Mouse (Mus musculus): ENCODE data around the gene Ctr9. TPM values are rescaled to one million over a fixed set of nuclear protein-coding genes. Genes with fewer than 3 reads are reported as not detected.
A peak's percentile ranks its signal among the peaks of the same experiment; 100 is the strongest.

Ctr9 gene
- polyA plus RNA-seq, 1 experiment from 2014 or later: 89.8 TPM

GRCm38 (mm10) chr7:110998887-110999827, 29.6 kb upstream of the Ctr9 start:
- ATAC-seq: no peak
- Histone ChIP-seq H3K9ac (no peak overlapping the region), H3K27ac (no peak overlapping the region), H3K27me3 (no peaks in the 10 kb centered on the region), H3K36me3 (ENCODE audit: poor library complexity, severe bottlenecking) (no peaks in the 10 kb centered on the region), H3K4me1 (no peaks in the 10 kb centered on the region), H3K4me3 (no peak overlapping the region), H3K9me3 (replicated peaks) (no peaks in the 10 kb centered on the region), H3K4me2 (no peak overlapping the region)
- 87% methylated on average over 15 of the region's 15 CpGs for WGBS

GRCm38 (mm10) chr7:111004136-111004840, 24.5 kb upstream of the Ctr9 start:
- no peaks in the 10 kb centered on the region for H3K27me3 ChIP-seq
- no peaks in the 10 kb centered on the region for H3K9me3 ChIP-seq (replicated peaks)
- no peak overlapping the region for H3K27ac ChIP-seq
- H3K36me3 ChIP-seq (ENCODE audit: poor library complexity, severe bottlenecking): no peaks in the 10 kb centered on the region
- H3K9ac ChIP-seq: no peak overlapping the region
- no peak overlapping the region for H3K4me3 ChIP-seq
- no peaks in the 10 kb centered on the region for H3K4me1 ChIP-seq
- 82% methylated on average over 3 of the region's 3 CpGs for WGBS
- no peak overlapping the region for H3K4me2 ChIP-seq
- ATAC-seq: no peak

- ATAC-seq: no peak
- no peak overlapping the region for H3K4me3 ChIP-seq
- 81% methylated on average over 7 of the region's 7 CpGs for WGBS
Measured at GRCm38 (mm10) chr7:111014039-111014605, 14.6 kb upstream of the Ctr9 start.

GRCm38 (mm10) chr7:111014893-111015292, 13.9 kb upstream of the Ctr9 start:
- 31% methylated on average over 5 of the region's 5 CpGs for WGBS
- no peaks in the 10 kb centered on the region for H3K27me3 ChIP-seq
- H3K27ac ChIP-seq: no peak overlapping the region
- H3K36me3 ChIP-seq (ENCODE audit: poor library complexity, severe bottlenecking): no peaks in the 10 kb centered on the region
- H3K9me3 ChIP-seq (replicated peaks): no peaks in the 10 kb centered on the region
- H3K9ac ChIP-seq: no peak overlapping the region
- H3K4me2 ChIP-seq: no peak overlapping the region
- ATAC-seq: peak; percentile 77
- no peaks in the 10 kb centered on the region for H3K4me1 ChIP-seq
- no peak overlapping the region for H3K4me3 ChIP-seq

More at GRCm38 (mm10) chr7:111014039-111014605, 14.6 kb upstream of the Ctr9 start:
- no peaks in the 10 kb centered on the region for H3K9me3 ChIP-seq (replicated peaks)
- no peaks in the 10 kb centered on the region for H3K4me1 ChIP-seq
- H3K4me2 ChIP-seq: no peak overlapping the region
- H3K27me3 ChIP-seq: no peaks in the 10 kb centered on the region
- no peaks in the 10 kb centered on the region for H3K36me3 ChIP-seq (ENCODE audit: poor library complexity, severe bottlenecking)
- H3K9ac ChIP-seq: no peak overlapping the region
- H3K27ac ChIP-seq: no peak overlapping the region

GRCm38 (mm10) chr7:111015731-111016130, 13.0 kb upstream of the Ctr9 start:
- WGBS: 72% methylated on average over 5 of the region's 5 CpGs
- Histone ChIP-seq H3K27ac (no peak overlapping the region), H3K9me3 (replicated peaks) (no peaks in the 10 kb centered on the region), H3K4me3 (no peak overlapping the region), H3K4me1 (no peaks in the 10 kb centered on the region), H3K9ac (no peak overlapping the region), H3K36me3 (ENCODE audit: poor library complexity, severe bottlenecking) (no peaks in the 10 kb centered on the region), H3K4me2 (no peak overlapping the region), H3K27me3 (no peaks in the 10 kb centered on the region)
- ATAC-seq: no peak

GRCm38 (mm10) chr7:111016921-111017320, 11.8 kb upstream of the Ctr9 start:
- Histone ChIP-seq H3K9ac (no peak overlapping the region), H3K4me1 (no peaks in the 10 kb centered on the region), H3K4me3 (no peak overlapping the region), H3K27ac (no peak overlapping the region), H3K9me3 (replicated peaks) (no peaks in the 10 kb centered on the region), H3K36me3 (ENCODE audit: poor library complexity, severe bottlenecking) (no peaks in the 10 kb centered on the region), H3K4me2 (no peak overlapping the region), H3K27me3 (no peaks in the 10 kb centered on the region)
- 80% methylated on average over 3 of the region's 3 CpGs for WGBS
- no peak for ATAC-seq

- Histone ChIP-seq H3K4me1 (peaks cover 7% of the 10 kb centered on the region), H3K9me3 (replicated peaks) (no peaks in the 10 kb centered on the region), H3K4me2 (no peak overlapping the region), H3K36me3 (ENCODE audit: poor library complexity, severe bottlenecking) (no peaks in the 10 kb centered on the region), H3K4me3 (no peak overlapping the region), H3K27me3 (no peaks in the 10 kb centered on the region), H3K27ac (no peak overlapping the region), H3K9ac (no peak overlapping the region)
- ATAC-seq: no peak
- 72% methylated on average over 4 of the region's 4 CpGs for WGBS
Measured at GRCm38 (mm10) chr7:111020814-111021213, 7.9 kb upstream of the Ctr9 start.

GRCm38 (mm10) chr7:111024068-111024594, 4.6 kb upstream of the Ctr9 start:
- Histone ChIP-seq H3K4me2 (no peak overlapping the region; the same call in 1 of the 2 replicates), H3K27ac (no peak overlapping the region), H3K27me3 (no peaks in the 10 kb centered on the region), H3K9me3 (replicated peaks) (no peaks in the 10 kb centered on the region), H3K9ac (peak overlapping the region; percentile 37), H3K4me3 (no peak overlapping the region), H3K4me1 (peaks cover 7% of the 10 kb centered on the region), H3K36me3 (ENCODE audit: poor library complexity, severe bottlenecking) (no peaks in the 10 kb centered on the region)
- WGBS: 17% methylated on average over 8 of the region's 8 CpGs
- ATAC-seq: no peak

- H3K9ac ChIP-seq: no peak overlapping the region
- no peak overlapping the region for H3K4me2 ChIP-seq
- H3K4me1 ChIP-seq: peaks cover 12% of the 10 kb centered on the region
- no peaks in the 10 kb centered on the region for H3K27me3 ChIP-seq
- no peaks in the 10 kb centered on the region for H3K36me3 ChIP-seq (ENCODE audit: poor library complexity, severe bottlenecking)
- no peak overlapping the region for H3K4me3 ChIP-seq
- no peak overlapping the region for H3K27ac ChIP-seq
- ATAC-seq: no peak
- WGBS: 68% methylated on average over 4 of the region's 4 CpGs
- no peaks in the 10 kb centered on the region for H3K9me3 ChIP-seq (replicated peaks)
Measured at GRCm38 (mm10) chr7:111024912-111025311, 3.8 kb upstream of the Ctr9 start.

- Histone ChIP-seq H3K9me3 (replicated peaks) (no peaks in the 10 kb centered on the region), H3K4me3 (peak overlapping the region; percentile 81), H3K36me3 (ENCODE audit: poor library complexity, severe bottlenecking) (peaks cover 15% of the 10 kb centered on the region), H3K4me1 (peaks cover 15% of the 10 kb centered on the region), H3K27ac (peak overlapping the region; percentile 86), H3K9ac (peak overlapping the region; percentile 81), H3K4me2 (peak overlapping the region; percentile 75), H3K27me3 (no peaks in the 10 kb centered on the region)
- WGBS: under 1% methylated on average over 29 of the region's 29 CpGs
- ATAC-seq: no peak; the same call in none of the 2 replicates
Measured at GRCm38 (mm10) chr7:111029046-111029553, 349 bp downstream of the Ctr9 start.

GRCm38 (mm10) chr7:111048920-111049319, 20.2 kb downstream of the Ctr9 start:
- Histone ChIP-seq H3K27ac (no peak overlapping the region), H3K9me3 (replicated peaks) (no peaks in the 10 kb centered on the region), H3K9ac (no peak overlapping the region), H3K4me3 (no peak overlapping the region), H3K4me1 (no peaks in the 10 kb centered on the region), H3K27me3 (no peaks in the 10 kb centered on the region), H3K4me2 (no peak overlapping the region), H3K36me3 (ENCODE audit: poor library complexity, severe bottlenecking) (peaks cover 97% of the 10 kb centered on the region)
- WGBS: 83% methylated on average over 5 of the region's 5 CpGs
- ATAC-seq: no peak

All from forebrain, embryonic 13.5 days (tissue).